Mouse (Mus musculus): ENCODE data around the gene Mgat4e. TPM values are rescaled to one million over a fixed set of nuclear protein-coding genes. Genes with fewer than 3 reads are reported as not detected.
A peak's percentile ranks its signal among the peaks of the same experiment; 100 is the strongest.
"Not testable (repeated sequence)": the region's sequence is repeated elsewhere in the genome, so short reads cannot be mapped to it uniquely, and the experiment has no call there.

Mgat4e gene
- total and polyA plus RNA-seq, 3 experiments, result 0.08 to 0.17 TPM; not detected in 1

GRCm38 (mm10) chr1:134520001-134520721 is 29.3 kb downstream of the Mgat4e start (continued):
- TF ChIP-seq MYB (IDR thresholded peaks at IDR 0.05; ENCODE audit: low read depth, low read length) (peak; percentile 60), MAFK (IDR thresholded peaks at IDR 0.05; ENCODE audit: borderline replicate concordance, low read depth, low read length) (no peak; the same call in 1 of the 2 replicates), HCFC1 (IDR thresholded peaks at IDR 0.05; ENCODE audit: low read depth, low read length) (0 out of 2 replicates have a peak, but pooled peaks have one; percentile 23), E2F4 (IDR thresholded peaks at IDR 0.05; ENCODE audit: borderline replicate concordance, low read depth, low read length) (no peak), POLR2A (IDR thresholded peaks at IDR 0.05; ENCODE audit: control insufficient read depth in 1 of 2, insufficient read depth in 1 of 2, low read depth in 1 of 2, low read length in 2 of 2, poor library complexity in 1 of 2) (no peak), TAL1 (IDR thresholded peaks at IDR 0.05; ENCODE audit: low read length) (peak; percentile 81), ZMIZ1 (IDR thresholded peaks at IDR 0.05; ENCODE audit: low read depth, low read length) (no peak), MAX (IDR thresholded peaks at IDR 0.05; ENCODE audit: low read length) (no peak), JUND (IDR thresholded peaks at IDR 0.05; ENCODE audit: low read depth, low read length) (no peak), GABPA (IDR thresholded peaks at IDR 0.05; ENCODE audit: low read depth, low read length) (no peak), NRF1 (IDR thresholded peaks at IDR 0.05; ENCODE audit: insufficient read depth, low read depth, low read length, poor library complexity, severe bottlenecking) (no peak), MXI1 (IDR thresholded peaks at IDR 0.05; ENCODE audit: low read depth, low read length) (no peak), USF1 (IDR thresholded peaks at IDR 0.05; ENCODE audit: low read depth, low read length) (no peak)

GRCm38 (mm10) chr1:134519201-134519600 is 30.3 kb downstream of the Mgat4e start:
- not testable (repeated sequence) for H3K9me3 ChIP-seq (replicated peaks; ENCODE audit: insufficient read depth, low read length); H3K27me3 ChIP-seq (ENCODE audit: control insufficient read depth in 1 of 2, insufficient read depth in 2 of 2, low read length in 2 of 2); DNase-seq (ENCODE audit: low read depth, low spot score); H3K9ac ChIP-seq (ENCODE audit: control insufficient read depth, low read depth, low read length, poor library complexity, severe bottlenecking); H3K79me2 ChIP-seq (ENCODE audit: control insufficient read depth, insufficient read depth, low read length, poor library complexity); H3K4me3 ChIP-seq (ENCODE audit: control insufficient read depth in 1 of 2, insufficient read depth in 1 of 2, low read depth in 2 of 2, low read length in 2 of 2)
- Histone ChIP-seq H3K4me1 (ENCODE audit: control insufficient read depth in 1 of 2, insufficient read depth in 2 of 2, low read length in 2 of 2) (peaks cover 23 to 29% of the 10 kb centered on the region in 2 experiments), H3K36me3 (ENCODE audit: control insufficient read depth in 1 of 2, insufficient read depth in 2 of 2, low read length in 2 of 2) (peaks cover 0 to 24% of the 10 kb centered on the region in 2 experiments; a peak in 2 of 4 replicates), H3K27ac (ENCODE audit: control insufficient read depth, low read depth, low read length) (peak overlapping the region; percentile 84)

GRCm38 (mm10) chr1:134518677-134519076 is 30.8 kb downstream of the Mgat4e start:
- peak overlapping the region; percentile 58 for H3K9ac ChIP-seq (ENCODE audit: control insufficient read depth, low read depth, low read length, poor library complexity, severe bottlenecking)
- peak; percentile 95 for DNase-seq (ENCODE audit: low read depth, low spot score)
- H3K27ac ChIP-seq (ENCODE audit: control insufficient read depth, low read depth, low read length), result peak overlapping the region; percentile 84
- H3K4me1 ChIP-seq (ENCODE audit: control insufficient read depth in 1 of 2, insufficient read depth in 2 of 2, low read length in 2 of 2), result peaks cover 23 to 32% of the 10 kb centered on the region in 2 experiments
- H3K27me3 ChIP-seq (ENCODE audit: control insufficient read depth in 1 of 2, insufficient read depth in 2 of 2, low read length in 2 of 2), result no peaks in the 10 kb centered on the region
- H3K36me3 ChIP-seq (ENCODE audit: control insufficient read depth in 1 of 2, insufficient read depth in 2 of 2, low read length in 2 of 2), result peaks cover 0 to 26% of the 10 kb centered on the region in 2 experiments; a peak in 2 of 4 replicates
- H3K9me3 ChIP-seq (replicated peaks; ENCODE audit: insufficient read depth, low read length), result no peaks in the 10 kb centered on the region
- peak overlapping the region; percentile 21 to 27; a peak in 1 of 4 replicates for H3K4me3 ChIP-seq (ENCODE audit: control insufficient read depth in 1 of 2, insufficient read depth in 1 of 2, low read depth in 2 of 2, low read length in 2 of 2)
- no peaks in the 10 kb centered on the region for H3K79me2 ChIP-seq (ENCODE audit: control insufficient read depth, insufficient read depth, low read length, poor library complexity)
- TF ChIP-seq GATA1 (IDR thresholded peaks at IDR 0.05; ENCODE audit: low read depth, low read length), result 0 out of 2 replicates have a peak, but pooled peaks have one; percentile 36
- peak; percentile 97 for TF ChIP-seq ZNF384 (IDR thresholded peaks at IDR 0.05; ENCODE audit: low read depth, low read length)
- TF ChIP-seq NRF1 (IDR thresholded peaks at IDR 0.05; ENCODE audit: insufficient read depth, low read depth, low read length, poor library complexity, severe bottlenecking), result no peak
- TF ChIP-seq MYB (IDR thresholded peaks at IDR 0.05; ENCODE audit: low read depth, low read length), result no peak
- no peak for TF ChIP-seq MAX (IDR thresholded peaks at IDR 0.05; ENCODE audit: low read length)
- TF ChIP-seq ETS1 (IDR thresholded peaks at IDR 0.05; ENCODE audit: low read depth, low read length), result peak; percentile 93
- no peak for TF ChIP-seq BHLHE40 (IDR thresholded peaks at IDR 0.05; ENCODE audit: borderline replicate concordance, low read depth, low read length)
- TF ChIP-seq TAL1 (IDR thresholded peaks at IDR 0.05; ENCODE audit: low read length), result no peak
- no peak for TF ChIP-seq MXI1 (IDR thresholded peaks at IDR 0.05; ENCODE audit: low read depth, low read length)
- no peak for TF ChIP-seq CHD1 (IDR thresholded peaks at IDR 0.05; ENCODE audit: low read depth, low read length)
- no peak for TF ChIP-seq KAT2A (conservative IDR thresholded peaks at IDR 0.05; ENCODE audit: low read depth, low read length)
- TF ChIP-seq JUND (IDR thresholded peaks at IDR 0.05; ENCODE audit: low read depth, low read length), result peak; percentile 67; the same call in 1 of the 2 replicates
- no peak for TF ChIP-seq USF2 (IDR thresholded peaks at IDR 0.05; ENCODE audit: borderline replicate concordance in 1 of 2, insufficient read depth in 1 of 2, low read depth in 1 of 2, low read length in 2 of 2)
- TF ChIP-seq E2F4 (IDR thresholded peaks at IDR 0.05; ENCODE audit: borderline replicate concordance, low read depth, low read length), result no peak
- no peak for TF ChIP-seq USF1 (IDR thresholded peaks at IDR 0.05; ENCODE audit: low read depth, low read length)
- TF ChIP-seq TBP (IDR thresholded peaks at IDR 0.05; ENCODE audit: low read depth, low read length), result peak; percentile 57; the same call in 1 of the 2 replicates
- no peak for TF ChIP-seq ZKSCAN1 (IDR thresholded peaks at IDR 0.05; ENCODE audit: low read depth, low read length)
- TF ChIP-seq SIN3A (IDR thresholded peaks at IDR 0.05; ENCODE audit: low read length), result peak; percentile 76
- peak; percentile 77 to 87 (median 86) for TF ChIP-seq CTCF (IDR thresholded peaks at IDR 0.05 in 2 of 3, conservative IDR thresholded peaks at IDR 0.05 in 1 of 3; ENCODE audit: control insufficient read depth in 1 of 3, insufficient read depth in 1 of 3, low read depth in 2 of 3, low read length in 3 of 3, poor library complexity in 1 of 3, severe bottlenecking in 1 of 3)
- TF ChIP-seq POLR2AphosphoS2 (IDR thresholded peaks at IDR 0.05; ENCODE audit: low read length), result no peak
- no peak for TF ChIP-seq MAZ (IDR thresholded peaks at IDR 0.05; ENCODE audit: low read depth, low read length)
- no peak for TF ChIP-seq ZMIZ1 (IDR thresholded peaks at IDR 0.05; ENCODE audit: low read depth, low read length)

Measured in MEL (cell line).